Mouse (Mus musculus) testis, adult 2 months (tissue): Measurements from ENCODE around the gene Sh3pxd2a. TPM values are rescaled to one million over a fixed set of nuclear protein-coding genes. Genes with fewer than 3 reads are reported as not detected.

Experiments used
- H3K27ac ChIP-seq: fragments of 200-500 bp; 2 replicates; pipeline ENCODE4 v1.5.1; 2012; ENCODE audit warnings: low read depth, low read length; ENCODE audit not compliant: control insufficient read depth, insufficient read depth
- H3K27me3 ChIP-seq: fragments of 200-500 bp; 2 replicates; pipeline ENCODE4 v1.6.1; 2012; ENCODE audit warnings: mild to moderate bottlenecking, low read length, moderate library complexity; ENCODE audit not compliant: control insufficient read depth, insufficient read depth
- H3K36me3 ChIP-seq: fragments of 200-500 bp; 2 replicates; pipeline ENCODE4 v1.6.1; 2012; ENCODE audit warnings: mild to moderate bottlenecking, low read length; ENCODE audit not compliant: control insufficient read depth, insufficient read depth
- H3K4me1 ChIP-seq: fragments of 200-500 bp; 2 replicates; pipeline ENCODE4 v1.6.1; 2012; ENCODE audit warnings: low read length; ENCODE audit not compliant: control insufficient read depth, insufficient read depth
- H3K4me3 ChIP-seq: fragments of 200-500 bp; 2 replicates; pipeline ENCODE4 v1.5.1; 2012; ENCODE audit warnings: low read depth, mild to moderate bottlenecking, low read length, moderate library complexity, mixed read lengths; ENCODE audit not compliant: control insufficient read depth
- CTCF ChIP-seq: fragments of 200-500 bp; IDR thresholded peaks from 2 replicates; pipeline ENCODE4 v1.5.1; 2012; ENCODE audit warnings: low read depth, mild to moderate bottlenecking, inconsistent platforms, low read length, moderate library complexity; ENCODE audit not compliant: control insufficient read depth, insufficient read depth, insufficient replicate concordance
- POLR2A ChIP-seq: fragments of 200-500 bp; IDR thresholded peaks from 2 replicates; pipeline ENCODE4 v1.6.1; 2012; ENCODE audit warnings: low read depth, mild to moderate bottlenecking, inconsistent platforms, low read length, moderate library complexity; ENCODE audit not compliant: control insufficient read depth
- polyA plus RNA-seq: library from polyadenylated mRNA; depleted of rRNA; stranded (reverse); fragments of >200 nt; gene quantifications from 2 replicates; pipeline ENCODE4 v1.2.3, GENCODE M21; 2012

Sh3pxd2a gene
- polyA plus RNA-seq, 1 experiment: 1.2 TPM

DNA sequence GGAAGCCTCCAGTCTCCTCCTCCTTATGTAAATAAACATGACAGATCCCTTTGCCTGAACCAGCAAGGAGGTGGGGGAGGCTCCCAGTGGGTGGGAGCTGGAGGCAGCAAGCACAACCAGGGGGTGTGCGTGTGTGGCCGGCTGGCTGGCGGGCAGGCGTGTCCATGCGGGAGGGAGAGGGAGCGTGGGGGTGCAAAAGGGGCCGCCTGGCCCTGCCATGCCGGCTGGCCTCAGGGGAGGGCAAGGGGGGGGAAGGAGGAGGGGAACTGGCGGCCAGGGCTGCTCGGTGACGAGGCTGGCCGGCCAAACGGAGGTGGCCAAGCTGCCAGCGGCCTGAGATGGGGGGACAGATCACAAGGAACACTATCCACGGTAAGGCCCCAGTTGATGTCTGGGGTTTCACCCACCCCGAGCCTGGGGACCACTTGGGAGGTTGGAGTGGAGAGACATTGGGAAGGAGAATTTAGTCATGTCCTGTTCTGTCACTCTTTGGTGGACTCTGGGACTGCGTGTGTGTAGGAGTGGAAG lies 235.4 kb downstream of the Sh3pxd2a start:
- Histone ChIP-seq H3K36me3 (no peaks in the 10 kb centered on the region), H3K27me3 (no peaks in the 10 kb centered on the region), H3K27ac (no peak overlapping the region), H3K4me3 (no peak overlapping the region), H3K4me1 (no peaks in the 10 kb centered on the region)
- TF ChIP-seq CTCF: no peak

DNA sequence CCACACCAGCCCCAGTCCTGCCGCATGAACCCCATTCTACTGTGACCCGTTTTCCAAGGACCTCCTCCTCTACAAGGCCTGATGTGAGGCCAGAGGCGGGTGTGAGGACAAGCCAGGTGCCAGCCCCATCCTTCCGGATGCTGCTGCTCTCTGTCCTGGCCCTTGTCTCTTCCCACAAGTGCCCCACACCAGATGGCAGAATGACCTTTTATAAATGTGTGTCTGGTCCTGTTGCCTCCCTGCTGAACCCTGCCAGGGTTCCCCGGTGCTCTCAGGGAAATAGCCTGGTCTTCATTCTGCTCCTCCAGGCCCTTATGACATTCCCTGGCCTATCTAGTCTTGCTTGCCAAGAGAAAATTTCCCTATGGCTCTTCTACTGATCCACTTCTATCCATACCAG lies 238.4 kb downstream of the Sh3pxd2a start:
- TF ChIP-seq POLR2A (no peak), CTCF (no peak)
- no peaks in the 10 kb centered on the region for H3K27me3 ChIP-seq

DNA sequence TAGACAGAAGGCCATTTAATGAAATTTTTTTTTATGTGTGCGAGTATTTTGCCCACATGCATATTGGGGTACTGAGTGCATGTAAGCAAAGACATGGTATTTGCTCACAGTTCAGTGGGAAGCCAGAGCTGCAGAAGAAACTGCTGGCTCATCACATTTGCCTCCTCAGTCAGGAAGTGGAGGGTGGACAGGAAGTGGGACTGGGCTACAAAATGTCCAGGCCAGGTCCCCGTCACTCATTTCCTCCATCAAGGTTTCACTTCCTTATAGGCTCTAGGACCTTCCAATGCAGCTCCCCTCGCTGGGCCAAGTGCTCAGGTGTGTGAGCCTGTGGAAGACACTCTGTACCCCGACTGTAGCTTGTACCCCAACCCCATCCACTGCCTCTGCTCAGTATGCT lies 239.5 kb downstream of the Sh3pxd2a start:
- no peak for TF ChIP-seq CTCF
- no peak for TF ChIP-seq POLR2A
- Histone ChIP-seq H3K27me3 (no peaks in the 10 kb centered on the region), H3K4me1 (no peaks in the 10 kb centered on the region), H3K36me3 (no peaks in the 10 kb centered on the region), H3K27ac (no peak overlapping the region), H3K4me3 (no peak overlapping the region)

More for the DNA sequence above, 238.4 kb downstream of the Sh3pxd2a start:
- Histone ChIP-seq H3K4me1 (no peaks in the 10 kb centered on the region), H3K4me3 (no peak overlapping the region), H3K27ac (no peak overlapping the region), H3K36me3 (no peaks in the 10 kb centered on the region)

DNA sequence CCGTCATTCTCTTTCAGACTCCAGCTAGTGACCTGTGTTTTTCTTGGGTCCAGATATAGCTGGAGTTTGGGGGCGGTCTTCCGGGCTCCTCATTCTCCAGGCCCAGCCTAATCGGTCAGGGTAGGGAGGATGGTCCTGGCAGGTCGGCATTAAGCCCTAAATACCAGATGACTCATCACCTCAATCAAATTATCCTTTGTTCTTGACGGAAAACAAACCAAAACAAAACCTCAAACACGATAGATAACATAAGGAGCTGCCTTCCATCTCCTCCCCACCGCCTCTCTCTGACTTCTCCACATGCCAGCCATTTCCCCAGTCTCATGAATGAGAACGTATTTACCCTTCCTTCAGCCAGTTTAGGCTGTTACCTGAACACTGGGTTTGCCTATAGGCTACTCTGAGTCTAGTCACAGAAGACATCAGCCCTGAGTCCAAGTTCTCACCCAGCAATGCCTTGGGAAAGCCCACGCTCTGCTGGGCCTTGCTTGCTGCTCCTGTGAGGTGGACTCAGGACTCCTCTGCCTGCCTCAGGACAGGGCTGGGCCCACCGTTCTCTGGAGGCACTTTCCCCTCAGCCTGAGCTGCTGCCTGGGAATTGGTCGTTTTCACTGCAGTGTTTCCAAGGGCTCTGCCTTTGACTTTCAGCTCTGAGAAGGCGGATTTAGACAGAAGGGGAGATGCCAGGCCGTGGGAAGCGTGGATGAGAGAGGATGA lies 241.2 kb downstream of the Sh3pxd2a start:
- no peak for TF ChIP-seq POLR2A
- no peak for TF ChIP-seq CTCF
- Histone ChIP-seq H3K27ac (no peak overlapping the region), H3K4me3 (no peak overlapping the region)

DNA sequence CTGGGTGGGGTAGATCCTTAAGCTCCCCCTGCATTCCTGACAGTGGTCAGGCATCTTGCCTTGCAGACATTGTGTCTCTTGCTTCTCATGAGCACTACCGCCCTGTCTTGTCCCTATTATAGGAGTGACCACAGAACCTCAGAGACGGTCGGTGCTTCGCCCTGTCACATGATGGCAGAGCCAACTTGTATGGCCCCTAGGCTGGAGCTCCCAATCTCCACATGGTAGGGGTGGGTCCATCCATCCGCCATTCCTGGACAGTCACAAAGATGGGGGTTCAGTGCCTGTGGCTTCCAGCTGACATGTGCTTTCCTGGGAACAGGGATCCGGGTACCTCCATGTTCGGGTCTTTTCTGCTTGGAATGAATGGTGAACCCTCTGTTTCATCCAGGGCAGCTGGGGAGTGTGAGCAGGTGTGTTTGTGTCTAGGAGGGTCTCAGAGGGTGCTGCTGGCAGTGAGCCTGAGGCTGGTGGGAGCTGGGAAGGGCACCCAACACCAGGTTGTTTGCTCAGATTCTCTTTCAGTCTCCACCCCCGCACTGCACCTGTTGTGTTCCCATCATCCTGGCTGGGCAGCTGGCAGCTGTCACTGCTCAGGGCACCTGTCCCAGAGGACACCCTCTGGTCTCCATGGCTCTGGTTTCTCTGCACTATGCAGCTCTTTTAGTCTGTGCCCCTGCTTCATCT lies 241.9 kb downstream of the Sh3pxd2a start:
- Histone ChIP-seq H3K27me3 (no peaks in the 10 kb centered on the region), H3K4me1 (no peaks in the 10 kb centered on the region), H3K27ac (no peak overlapping the region), H3K36me3 (no peaks in the 10 kb centered on the region), H3K4me3 (no peak overlapping the region)
- TF ChIP-seq POLR2A (no peak), CTCF (no peak)

More for the DNA sequence above, 241.2 kb downstream of the Sh3pxd2a start:
- H3K36me3 ChIP-seq: no peaks in the 10 kb centered on the region
- H3K27me3 ChIP-seq: no peaks in the 10 kb centered on the region
- H3K4me1 ChIP-seq: no peaks in the 10 kb centered on the region

DNA sequence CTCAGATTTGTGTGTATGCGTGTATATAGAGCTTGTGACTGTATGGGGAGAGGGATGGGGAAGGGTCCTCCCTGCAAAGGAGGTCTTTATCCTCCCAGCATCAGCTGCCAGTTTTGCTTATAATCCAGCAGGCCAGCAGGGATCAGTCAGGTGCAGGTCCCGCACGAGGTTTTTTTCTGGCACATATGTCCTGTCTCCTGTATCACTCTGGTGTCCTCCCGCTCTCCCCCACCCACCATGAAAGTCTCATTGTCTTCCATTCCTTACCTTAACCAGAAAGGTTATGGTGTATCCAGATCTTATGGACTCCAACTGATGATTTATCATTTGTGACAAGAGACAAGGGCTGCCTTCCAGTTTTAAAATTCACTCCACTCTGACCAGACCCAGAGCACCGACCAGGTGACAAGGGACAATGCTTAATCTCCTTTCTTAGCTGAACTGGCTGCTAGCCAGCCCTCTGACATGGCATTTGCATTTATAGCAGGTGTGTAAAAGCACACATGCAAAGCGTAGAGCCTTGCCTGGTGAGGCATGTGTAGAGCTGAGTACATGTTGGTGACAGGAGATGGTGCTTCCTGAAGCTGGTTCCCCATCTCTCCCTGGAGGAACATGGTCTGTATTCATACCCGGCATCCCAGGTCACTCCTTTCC lies 242.6 kb downstream of the Sh3pxd2a start:
- Histone ChIP-seq H3K4me1 (no peaks in the 10 kb centered on the region), H3K4me3 (no peak overlapping the region), H3K36me3 (no peaks in the 10 kb centered on the region), H3K27me3 (no peaks in the 10 kb centered on the region), H3K27ac (no peak overlapping the region)
- TF ChIP-seq CTCF: no peak
- no peak for TF ChIP-seq POLR2A

DNA sequence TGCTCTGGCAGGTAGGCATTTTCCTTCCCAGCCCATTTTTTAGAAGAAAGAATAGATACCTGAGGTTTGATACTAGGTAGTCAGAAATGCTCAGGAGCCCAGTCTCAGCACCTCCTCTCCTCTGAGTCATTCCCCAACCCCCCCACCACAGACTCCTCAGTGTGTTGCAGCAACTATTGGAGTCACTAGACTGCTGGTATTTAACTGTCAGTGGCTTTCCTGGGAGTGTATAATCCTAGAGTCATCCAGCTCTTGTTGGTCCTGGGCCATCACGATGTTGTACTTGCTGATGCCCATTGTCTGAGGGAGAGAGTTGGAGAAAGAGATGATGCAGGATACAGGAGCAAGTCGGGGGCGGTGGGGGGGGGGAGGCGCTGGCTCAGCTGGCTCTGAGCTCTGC lies 243.2 kb downstream of the Sh3pxd2a start:
- TF ChIP-seq CTCF (no peak), POLR2A (no peak)
- Histone ChIP-seq H3K27ac (no peak overlapping the region), H3K27me3 (no peaks in the 10 kb centered on the region), H3K4me3 (no peak overlapping the region), H3K36me3 (no peaks in the 10 kb centered on the region), H3K4me1 (no peaks in the 10 kb centered on the region)
